Mouse (Mus musculus): ENCODE measurements around the gene Frmd4a. TPM values are rescaled to one million over a fixed set of nuclear protein-coding genes. Genes with fewer than 3 reads are reported as not detected.

Gene Frmd4a
- total RNA-seq, 2 experiments from 2014 or later = 64.6 to 86.7 TPM

DNA sequence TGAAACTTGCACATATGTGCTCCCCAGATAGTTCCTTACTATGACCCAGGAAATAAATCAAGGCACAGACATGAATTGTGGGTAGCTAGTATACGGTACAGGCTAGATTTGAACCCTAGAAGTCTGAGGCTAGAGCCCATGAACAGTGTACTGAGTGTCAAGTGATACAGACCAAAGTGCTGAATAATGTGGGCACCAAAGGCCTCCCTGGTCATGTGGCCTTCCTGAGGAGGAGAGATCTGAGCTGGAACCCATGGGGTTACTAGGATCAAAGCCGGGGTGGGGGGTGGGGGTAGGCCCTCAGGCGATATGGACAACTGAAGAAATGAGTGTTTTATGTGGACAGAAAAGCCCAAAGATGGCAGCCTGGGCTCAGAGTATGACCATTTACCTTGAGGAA, 544.9 kb downstream of the Frmd4a start:
- no peak for DNase-seq (ENCODE audit: extremely low spot score in 1 of 2, low spot score in 1 of 2)

DNA sequence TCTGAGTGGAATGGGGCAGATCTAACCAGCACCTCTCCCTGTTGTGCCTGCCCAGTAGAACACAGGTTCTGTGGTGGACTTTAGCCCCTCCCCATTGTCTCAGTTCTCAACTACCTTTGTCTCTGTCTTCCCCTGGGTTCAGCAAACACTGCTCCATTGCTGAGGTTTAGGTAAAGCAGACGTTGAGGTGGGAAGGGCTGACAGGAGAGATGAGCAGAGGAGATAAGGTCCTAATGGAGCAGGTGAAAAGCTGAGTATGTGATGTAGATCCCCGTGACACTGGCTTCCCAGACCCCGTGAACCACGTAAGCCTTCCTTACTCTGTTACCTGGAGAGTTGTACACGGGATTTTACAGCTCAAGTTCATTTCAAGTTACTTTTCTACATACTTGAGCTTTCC, 545.3 kb downstream of the Frmd4a start:
- DNase-seq (ENCODE audit: extremely low spot score in 1 of 2, low spot score in 1 of 2) = no peak

DNA sequence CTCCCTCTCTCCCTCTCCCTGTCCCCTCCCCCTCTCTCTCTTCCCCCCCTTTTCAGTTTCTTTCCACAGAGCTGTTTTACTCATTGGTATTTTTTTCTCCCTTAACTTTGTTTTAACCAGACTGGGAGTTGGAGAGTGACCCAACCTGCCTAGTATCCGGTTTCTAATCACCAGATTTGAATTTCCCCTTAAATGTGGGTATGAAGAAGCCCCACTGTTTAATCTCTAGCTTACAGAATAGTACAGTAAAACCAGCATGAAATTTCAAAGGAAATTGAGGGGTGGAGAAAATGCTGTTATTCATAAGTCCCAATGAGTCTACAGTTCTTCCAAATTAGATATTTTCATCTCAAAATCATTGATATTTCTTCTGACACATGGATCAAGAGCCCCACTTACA, 545.8 kb downstream of the Frmd4a start:
- DNase-seq (ENCODE audit: extremely low spot score in 1 of 2, low spot score in 1 of 2) = no peak

- no peak for DNase-seq (ENCODE audit: extremely low spot score in 1 of 2, low spot score in 1 of 2)
Observed at GRCm38 (mm10) chr2:4566260-4566955, 548.9 kb downstream of the Frmd4a start.

GRCm38 (mm10) chr2:4566956-4567680, 549.6 kb downstream of the Frmd4a start:
- no peak for DNase-seq (ENCODE audit: extremely low spot score in 1 of 2, low spot score in 1 of 2)

GRCm38 (mm10) chr2:4568967-4569366, 551.5 kb downstream of the Frmd4a start:
- no peak for DNase-seq (ENCODE audit: extremely low spot score in 1 of 2, low spot score in 1 of 2)

DNA sequence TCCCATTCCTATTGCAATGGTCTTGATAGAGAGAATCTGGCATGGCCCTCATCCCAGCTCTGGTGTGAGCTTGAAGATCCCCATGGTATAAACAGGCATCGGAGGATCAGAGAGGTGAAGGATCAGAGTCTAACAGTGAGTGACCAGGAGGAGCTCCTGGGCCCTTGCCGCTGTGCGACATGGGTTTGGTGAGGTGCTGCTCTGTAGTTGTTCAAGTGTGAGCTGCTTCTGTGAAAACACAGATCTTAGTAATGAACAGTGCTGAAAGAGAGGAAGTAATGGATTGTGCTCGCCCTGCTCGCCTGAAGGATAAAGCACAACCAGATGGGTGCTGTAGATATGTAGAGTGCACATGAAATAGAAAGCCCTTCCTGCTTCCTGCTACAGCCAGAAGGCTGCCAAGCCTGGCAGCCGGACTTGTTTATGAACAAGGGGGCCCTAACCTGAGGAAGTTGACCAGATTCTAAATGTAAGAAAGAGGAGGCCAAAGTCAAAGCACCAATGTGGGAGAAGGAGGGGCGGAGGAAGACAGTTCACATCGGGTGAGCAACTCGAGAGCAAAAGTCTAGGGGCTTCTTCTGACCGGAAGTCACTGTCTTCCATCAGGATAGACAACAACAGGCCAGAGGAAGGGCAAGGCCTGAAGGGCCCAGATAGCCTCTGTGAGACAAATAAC, 552.8 kb downstream of the Frmd4a start:
- DNase-seq (ENCODE audit: extremely low spot score in 1 of 2, low spot score in 1 of 2) = no peak

GRCm38 (mm10) chr2:4572498-4573263, 555.2 kb downstream of the Frmd4a start:
- no peak for DNase-seq (ENCODE audit: extremely low spot score in 1 of 2, low spot score in 1 of 2)

DNA sequence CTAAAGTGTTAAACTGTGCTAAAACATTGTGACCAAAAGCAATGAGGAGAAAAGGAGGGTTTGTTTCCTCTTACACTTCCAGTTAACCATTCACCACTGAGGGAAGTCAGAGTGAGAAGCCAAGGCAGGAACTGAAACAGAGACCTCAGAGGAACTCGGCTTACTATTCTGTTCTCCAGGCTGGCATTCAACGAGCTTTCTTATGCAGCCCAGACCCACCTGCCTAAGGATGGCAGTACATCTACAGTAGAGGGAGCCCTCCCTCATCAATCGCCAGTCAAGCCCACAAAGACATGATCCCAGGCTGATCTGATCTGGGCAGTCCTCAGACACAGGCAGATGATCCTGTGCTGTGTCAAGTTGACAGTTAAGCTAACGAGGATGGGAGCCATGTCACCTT, 555.9 kb downstream of the Frmd4a start:
- DNase-seq (ENCODE audit: extremely low spot score in 1 of 2, low spot score in 1 of 2) = no peak

- DNase-seq (ENCODE audit: extremely low spot score in 1 of 2, low spot score in 1 of 2) = no peak
Observed at GRCm38 (mm10) chr2:4574251-4574650, 556.7 kb downstream of the Frmd4a start.

- DNase-seq (ENCODE audit: extremely low spot score in 1 of 2, low spot score in 1 of 2) = no peak
Observed at GRCm38 (mm10) chr2:4575163-4575562, 557.6 kb downstream of the Frmd4a start.

DNA sequence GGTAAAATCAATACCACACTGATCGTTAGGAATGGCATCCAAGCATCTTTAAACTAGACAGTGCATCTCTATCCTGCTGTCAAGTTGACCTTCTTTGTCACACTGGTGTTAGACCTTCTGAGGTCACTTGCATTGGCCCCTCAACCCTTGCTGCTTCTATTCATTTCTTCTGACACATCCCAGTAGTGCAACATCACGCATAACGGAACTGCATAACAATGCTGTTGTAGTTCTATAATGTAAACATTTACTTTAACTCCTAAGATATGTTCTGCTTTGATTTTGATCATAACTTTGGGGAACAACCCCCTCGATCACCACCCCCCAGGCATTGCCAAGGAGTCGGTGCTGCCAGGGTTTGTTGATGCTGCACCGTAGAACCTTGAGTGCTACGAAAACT, 558.5 kb downstream of the Frmd4a start:
- DNase-seq (ENCODE audit: extremely low spot score in 1 of 2, low spot score in 1 of 2) = no peak

DNA sequence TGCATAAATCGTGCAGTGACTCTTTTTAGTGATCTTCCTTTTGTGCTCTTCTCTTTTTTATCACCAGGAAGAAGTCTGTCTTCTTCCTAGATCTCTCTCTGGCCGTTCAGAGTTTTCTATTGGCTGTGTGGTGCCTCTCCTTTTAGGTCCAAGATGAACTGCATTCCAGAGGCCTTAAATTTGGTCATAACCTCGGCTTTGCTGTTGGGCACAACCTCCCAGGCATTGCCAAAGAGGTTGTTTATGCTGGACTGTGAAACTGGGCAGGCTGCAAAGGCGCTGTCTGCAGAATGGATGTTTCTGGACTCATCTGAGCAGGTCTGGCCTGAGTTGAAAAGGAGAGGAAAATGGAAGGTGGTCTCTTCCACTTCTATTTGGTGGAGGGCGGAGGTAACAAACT, 560.8 kb downstream of the Frmd4a start:
- DNase-seq (ENCODE audit: extremely low spot score in 1 of 2, low spot score in 1 of 2) = no peak

DNA sequence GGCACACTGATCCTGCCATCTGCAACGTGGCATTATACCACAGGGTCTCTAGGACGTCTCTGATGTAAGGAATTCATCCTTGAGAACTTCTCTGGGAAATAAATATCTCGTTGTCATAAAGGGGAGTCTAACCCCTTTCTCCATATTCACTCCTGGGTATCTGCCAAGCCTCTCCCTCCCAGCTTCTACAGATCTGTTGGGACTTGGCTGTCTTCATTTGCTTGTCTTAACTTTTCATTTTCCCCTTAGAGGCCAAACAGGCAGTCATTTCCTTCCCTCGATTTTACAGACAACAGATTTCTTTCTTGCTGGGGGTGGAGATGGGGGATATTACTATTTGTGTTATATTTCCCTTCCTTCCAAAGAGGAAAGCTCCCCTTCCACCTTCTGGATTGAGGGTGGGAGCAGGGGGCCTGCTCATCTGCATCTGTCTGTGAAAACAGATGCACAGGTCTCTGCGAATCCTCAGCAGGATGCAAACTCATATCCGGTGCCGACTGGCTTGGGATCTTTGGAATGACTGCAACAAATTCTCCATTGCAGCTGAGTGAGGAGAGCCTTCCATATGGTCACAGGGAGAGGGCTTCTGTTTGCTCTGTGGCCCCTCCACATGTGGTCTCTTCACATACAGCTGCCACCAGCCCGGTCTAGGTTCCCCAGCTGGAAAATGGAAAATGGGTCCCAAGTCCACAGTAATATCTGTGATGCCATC, 562.0 kb downstream of the Frmd4a start:
- no peak for DNase-seq (ENCODE audit: extremely low spot score in 1 of 2, low spot score in 1 of 2)

DNA sequence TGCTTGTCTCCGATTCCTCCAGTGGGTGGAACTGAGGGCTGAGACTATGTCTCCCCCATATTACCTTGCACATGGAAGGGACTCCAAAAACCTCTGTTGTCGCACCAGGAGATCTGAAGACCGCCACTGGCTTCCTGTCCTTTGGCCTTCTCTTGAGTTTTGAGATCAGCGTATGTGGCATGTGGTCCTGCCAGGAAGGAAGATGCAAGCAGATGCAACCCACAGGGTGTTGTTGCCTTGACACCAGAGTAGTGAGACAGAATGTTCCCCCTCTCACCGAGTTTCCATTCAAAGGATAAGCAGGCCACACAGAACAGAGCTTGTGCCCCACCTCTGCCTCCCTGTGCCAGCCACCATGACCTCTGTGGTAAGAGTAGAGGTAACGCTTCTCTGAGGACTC, 563.1 kb downstream of the Frmd4a start:
- no peak for DNase-seq (ENCODE audit: extremely low spot score in 1 of 2, low spot score in 1 of 2)

- no peak for DNase-seq (ENCODE audit: extremely low spot score in 1 of 2, low spot score in 1 of 2)
Observed at GRCm38 (mm10) chr2:4582930-4583329, 565.4 kb downstream of the Frmd4a start.

GRCm38 (mm10) chr2:4584252-4584651, 566.7 kb downstream of the Frmd4a start:
- no peak for DNase-seq (ENCODE audit: extremely low spot score in 1 of 2, low spot score in 1 of 2)

DNA sequence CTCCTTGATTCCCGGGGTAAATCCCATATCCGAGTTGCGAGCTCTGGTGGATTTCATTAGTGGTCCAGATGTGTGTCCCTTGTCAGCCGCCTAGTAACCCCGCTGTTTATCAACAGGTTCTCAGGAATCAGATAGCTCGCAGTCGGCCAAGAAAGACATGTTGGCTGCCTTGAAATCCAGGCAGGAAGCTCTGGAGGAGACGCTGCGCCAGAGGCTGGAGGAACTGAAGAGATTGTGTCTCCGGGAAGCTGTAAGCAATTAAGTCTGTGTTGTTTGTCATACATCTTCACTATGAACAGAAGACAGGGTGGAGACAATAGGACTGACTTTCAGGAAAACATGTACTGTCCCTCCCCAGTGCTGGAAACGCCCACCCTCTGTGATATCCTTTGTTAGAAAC, 568.7 kb downstream of the Frmd4a start:
- no peak for DNase-seq (ENCODE audit: extremely low spot score in 1 of 2, low spot score in 1 of 2)

GRCm38 (mm10) chr2:4587685-4588409, 570.3 kb downstream of the Frmd4a start:
- no peak for DNase-seq (ENCODE audit: extremely low spot score in 1 of 2, low spot score in 1 of 2)

GRCm38 (mm10) chr2:4591647-4592046, 574.1 kb downstream of the Frmd4a start:
- DNase-seq (ENCODE audit: extremely low spot score in 1 of 2, low spot score in 1 of 2) = no peak

All from layer of hippocampus, postnatal 25 days (tissue).